Mouse (Mus musculus) spleen, adult 18-20 months (tissue): ENCODE results near the gene Sae1.
"Not testable (repeated sequence)": the region's sequence is repeated elsewhere in the genome, so short reads cannot be mapped to it uniquely, and the experiment has no call there.

ENCODE experiments used
- DNase-seq, 2 experiments: peaks; one replicate each; pipeline ENCODE4 v3.0.0; 2022; ENCODE audit warnings: mixed read lengths in 2 of 2

Sae1 gene

GRCm38 (mm10) chr7:16402449-16402848, 14.8 kb upstream of the Sae1 start:
- DNase-seq = peak in 1 of 2 experiments; percentile 25

GRCm38 (mm10) chr7:16401991-16402431, 14.4 kb upstream of the Sae1 start:
- peak; percentile 53 to 57 for DNase-seq

DNA sequence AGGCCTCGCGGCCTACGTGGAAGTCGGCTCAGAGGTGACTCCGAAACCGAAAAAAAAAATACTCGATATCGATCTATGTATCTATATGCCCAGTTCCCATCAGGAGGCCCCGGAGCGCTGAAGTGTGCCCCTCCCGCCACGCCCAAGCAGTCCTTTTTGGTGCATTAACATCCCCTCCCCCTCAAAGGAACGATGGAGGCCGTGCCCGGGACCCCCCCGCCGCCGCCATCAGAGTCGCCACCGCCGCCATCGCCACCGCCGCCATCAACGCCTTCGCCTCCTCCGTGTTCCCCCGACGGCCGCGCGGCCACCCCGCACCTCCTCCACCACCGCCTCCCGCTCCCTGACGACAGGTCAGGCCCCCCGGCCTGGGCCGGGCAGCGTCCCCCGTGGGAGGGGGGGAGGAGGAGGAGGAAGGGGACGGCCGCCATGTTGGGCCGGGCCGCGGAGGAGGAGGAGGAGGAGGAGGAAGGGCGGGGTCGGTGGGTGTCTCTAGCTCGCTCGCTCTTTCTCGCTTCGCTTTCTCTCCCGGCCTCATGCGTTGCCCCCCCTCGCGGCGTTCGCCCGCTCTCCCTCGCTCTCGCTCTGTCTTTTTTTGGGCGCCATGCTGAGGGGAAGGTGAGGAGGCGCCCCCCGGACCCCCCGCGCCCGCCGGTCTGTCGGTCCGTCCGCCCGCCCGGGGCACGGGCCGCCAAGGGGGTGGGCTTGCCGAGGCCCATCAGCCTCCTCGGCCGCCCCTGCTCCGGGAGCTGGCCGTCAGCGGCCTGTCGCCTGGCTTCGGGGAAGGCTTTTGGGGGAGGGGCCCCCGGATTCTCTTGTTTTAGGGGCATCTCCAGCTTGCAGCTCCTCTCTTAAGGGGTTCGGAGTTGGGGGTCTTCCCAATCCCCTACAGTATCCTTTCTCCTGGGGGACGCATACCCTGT, 13.3 kb upstream of the Sae1 start, which contains the start of gene Zc3h4:
Gene Zc3h4, plus strand, starts transcription at position 222 of the 923 bp plus-strand sequence.
- peak; percentile 90 to 91 for DNase-seq

- peak; percentile 92 to 98 for DNase-seq
Observed at GRCm38 (mm10) chr7:16399820-16400688, 12.4 kb upstream of the Sae1 start.

- peak; percentile 82 to 85 for DNase-seq
Observed at GRCm38 (mm10) chr7:16399098-16399819, 11.7 kb upstream of the Sae1 start.

DNA sequence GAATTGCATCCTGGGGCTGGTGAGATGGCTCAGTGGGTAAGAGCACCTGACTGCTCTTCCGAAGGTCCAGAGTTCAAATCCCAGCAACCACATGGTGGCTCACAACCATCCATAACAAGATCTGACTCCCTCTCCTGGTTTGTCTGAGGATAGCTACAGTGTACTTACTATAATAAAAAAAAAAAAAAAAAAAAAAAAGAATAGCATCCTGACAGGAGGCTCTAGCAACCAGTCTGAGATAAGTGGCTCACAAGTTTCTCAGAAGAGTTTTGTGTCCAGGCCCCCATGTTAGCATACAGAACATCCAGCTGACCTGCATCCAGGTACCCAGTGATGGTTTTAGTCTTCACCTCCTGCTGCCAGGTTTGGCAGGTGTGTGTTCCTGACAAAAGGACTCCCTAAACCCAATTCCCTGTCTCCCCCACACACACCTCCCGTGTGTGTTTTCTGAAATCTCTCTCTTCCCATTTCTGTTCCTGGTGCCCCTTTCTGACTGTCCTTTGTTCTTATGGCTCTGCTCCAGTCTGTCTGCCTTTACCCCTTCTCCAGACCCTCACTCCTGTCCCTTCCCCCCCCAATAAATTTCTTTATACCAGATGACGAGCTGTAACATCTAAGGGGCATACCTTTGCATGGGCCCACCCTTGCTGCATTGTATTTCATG, 10.9 kb upstream of the Sae1 start:
- no peak for DNase-seq

DNA sequence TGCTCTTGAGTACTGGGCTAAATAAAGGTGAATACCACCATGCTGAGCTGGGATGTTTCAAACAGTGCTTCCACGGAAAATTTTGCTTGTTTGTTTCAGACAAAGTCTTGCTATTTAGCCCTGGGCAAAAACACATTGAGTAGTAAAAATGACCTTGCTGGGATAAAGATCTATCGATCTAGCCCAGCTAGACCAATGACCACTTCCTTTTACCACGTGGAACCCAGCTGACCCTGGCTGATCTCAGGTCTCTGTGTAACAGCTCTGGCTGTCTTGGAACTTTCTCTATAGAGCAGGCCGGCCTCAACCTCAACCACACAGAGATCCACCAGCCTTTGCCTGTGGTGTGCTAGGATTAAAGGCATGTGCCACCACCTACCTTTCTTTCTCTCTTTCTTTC, 9.9 kb upstream of the Sae1 start:
- no peak for DNase-seq

GRCm38 (mm10) chr7:16395944-16396343, 8.3 kb upstream of the Sae1 start:
- DNase-seq = peak in 1 of 2 experiments; percentile 36

DNA sequence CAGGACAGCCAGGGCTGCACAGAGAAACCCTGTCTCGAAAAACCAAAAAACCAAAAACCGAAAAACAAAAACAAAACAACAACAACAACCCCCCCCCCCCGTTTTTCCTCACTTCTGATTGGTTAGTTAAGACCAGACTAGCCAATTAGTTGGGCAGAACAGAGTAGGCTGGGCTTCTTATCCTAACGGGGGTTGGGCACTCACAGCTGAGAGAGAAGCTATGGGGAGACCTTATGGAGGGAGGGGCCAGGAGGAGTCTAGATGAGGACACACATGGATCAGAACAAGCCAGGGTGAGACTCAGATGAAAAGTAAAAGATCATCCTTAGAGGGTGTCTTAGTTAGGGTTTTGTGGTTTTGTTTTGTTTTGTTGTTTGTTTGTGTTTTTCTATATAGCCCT, 5.3 kb upstream of the Sae1 start:
- no peak for DNase-seq

GRCm38 (mm10) chr7:16389942-16390341, 2.3 kb upstream of the Sae1 start:
- DNase-seq = not testable (repeated sequence)

DNA sequence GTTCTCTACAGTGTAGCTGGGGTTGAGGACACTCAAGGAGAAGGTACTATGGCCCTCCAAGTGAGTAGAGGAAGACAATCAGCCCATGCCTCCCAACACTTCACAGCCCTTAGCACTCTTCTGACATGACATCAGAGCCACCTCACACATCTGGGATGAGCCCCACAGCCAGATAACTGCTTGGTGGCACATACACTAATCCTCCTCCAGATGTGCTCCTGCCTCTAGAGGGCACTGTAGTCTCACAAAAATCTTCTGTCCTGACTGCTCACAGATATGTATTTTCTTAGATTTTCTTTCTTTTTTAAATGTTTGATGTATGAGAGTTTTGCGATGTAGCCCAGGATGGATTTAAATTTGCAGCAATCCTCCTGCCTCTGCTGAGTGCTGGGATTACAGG, 11.1 kb downstream of the Sae1 start:
- DNase-seq = peak in 1 of 2 experiments; percentile 56

- no peak for DNase-seq
Observed at GRCm38 (mm10) chr7:16374989-16375388, 12.6 kb downstream of the Sae1 start.

DNA sequence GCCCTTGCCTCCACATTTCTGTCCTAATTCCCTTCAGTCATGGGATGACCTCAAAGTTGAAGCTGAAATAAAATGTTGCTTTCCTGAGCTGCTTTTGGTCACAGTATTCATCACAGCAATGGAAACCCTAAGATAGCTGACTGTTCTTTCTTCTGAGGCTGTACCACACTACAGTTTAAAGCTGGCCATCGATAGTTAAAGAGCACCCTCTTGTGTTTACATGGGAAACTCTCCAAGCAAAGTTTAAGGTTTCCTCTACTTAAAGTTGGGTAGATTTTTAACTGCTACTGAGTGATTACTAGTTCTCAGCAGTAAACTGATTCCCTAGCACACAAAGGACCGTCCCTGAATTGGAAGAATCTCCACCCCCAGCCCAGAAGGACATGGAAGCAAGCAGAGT, 13.9 kb downstream of the Sae1 start:
- no peak for DNase-seq

GRCm38 (mm10) chr7:16370596-16370995, 17.0 kb downstream of the Sae1 start:
- DNase-seq = no peak

DNA sequence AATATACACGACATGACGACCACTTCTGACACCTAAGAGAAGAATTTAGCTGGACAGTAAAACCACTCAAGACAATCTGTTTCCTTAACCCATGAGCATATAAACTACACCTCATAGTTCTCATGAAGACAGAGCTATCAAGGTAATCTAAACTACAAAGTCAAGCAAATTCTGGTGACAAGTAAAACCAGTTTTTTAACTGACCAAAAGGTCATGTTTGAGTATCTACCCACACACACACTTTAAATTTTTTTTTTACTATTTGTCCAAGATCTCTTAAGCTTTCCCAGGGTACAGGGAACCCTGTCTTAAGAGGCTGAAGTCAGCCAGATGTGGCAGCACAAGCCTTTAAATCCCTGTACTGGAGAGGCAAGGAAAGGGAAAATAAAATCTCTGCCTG, 18.8 kb downstream of the Sae1 start:
- no peak for DNase-seq

DNA sequence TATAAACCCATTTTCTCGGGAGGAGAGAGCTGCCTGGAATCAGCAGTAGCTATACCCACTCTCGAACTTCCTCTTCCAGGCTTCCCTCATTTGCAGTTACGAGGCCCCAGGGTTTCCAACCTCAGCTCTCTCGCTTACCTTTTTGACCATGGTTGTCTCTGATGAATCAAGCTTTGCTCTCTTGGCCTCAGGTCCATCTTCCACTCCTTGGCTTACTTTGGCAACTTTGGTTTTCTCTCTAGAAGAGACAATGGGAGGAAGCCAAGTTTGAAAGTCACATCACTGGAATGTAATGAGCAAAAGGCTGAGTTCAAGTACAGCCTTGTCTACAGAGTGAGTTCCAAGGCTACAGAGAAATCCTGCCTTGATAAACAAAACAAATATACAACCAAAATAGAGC, 20.9 kb downstream of the Sae1 start:
- no peak for DNase-seq

DNA sequence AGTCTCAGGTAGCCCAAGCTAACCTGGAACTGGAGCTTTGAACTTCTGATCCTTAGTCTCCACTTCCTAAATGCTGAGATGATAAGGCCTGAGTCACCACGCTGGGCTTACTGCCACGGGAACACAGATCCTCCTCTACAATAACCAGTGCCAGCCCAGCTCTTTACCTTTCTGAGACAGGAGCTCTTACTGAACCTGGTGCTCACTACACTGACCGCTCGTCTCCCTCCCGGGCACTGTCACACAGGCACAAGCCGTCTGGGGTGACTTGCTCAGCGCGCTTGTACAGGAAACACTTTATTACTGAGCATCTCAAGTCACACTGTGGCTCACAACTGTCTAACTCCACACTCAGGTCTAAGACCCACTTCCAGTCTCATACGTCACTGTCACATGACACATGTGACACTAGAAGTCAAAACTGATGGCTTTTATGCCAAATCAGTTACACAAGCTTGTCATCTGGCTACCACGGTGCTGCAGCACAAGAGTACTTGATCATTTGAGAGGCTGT, 21.4 kb downstream of the Sae1 start:
- no peak for DNase-seq

GRCm38 (mm10) chr7:16364901-16365500, 22.6 kb downstream of the Sae1 start:
- DNase-seq = no peak

DNA sequence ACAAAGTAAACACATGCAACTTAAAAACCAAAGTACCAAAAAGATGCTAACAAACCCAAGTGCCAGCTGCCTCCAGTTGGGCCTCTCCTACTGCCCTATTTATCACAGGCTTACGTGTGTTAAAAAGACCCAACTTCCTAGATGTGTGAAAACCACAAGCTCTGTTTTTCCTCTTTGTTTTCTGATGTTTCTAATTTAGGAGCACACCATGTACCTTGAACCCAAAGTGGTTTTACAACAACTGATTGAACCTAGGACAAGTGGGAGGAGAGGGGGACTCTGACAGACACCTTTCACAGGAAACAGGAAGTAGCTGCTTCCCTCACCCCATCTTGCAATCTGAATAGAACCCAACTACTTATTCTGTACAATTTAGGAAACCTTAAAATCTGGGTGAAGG, 23.3 kb downstream of the Sae1 start:
- DNase-seq = no peak

DNA sequence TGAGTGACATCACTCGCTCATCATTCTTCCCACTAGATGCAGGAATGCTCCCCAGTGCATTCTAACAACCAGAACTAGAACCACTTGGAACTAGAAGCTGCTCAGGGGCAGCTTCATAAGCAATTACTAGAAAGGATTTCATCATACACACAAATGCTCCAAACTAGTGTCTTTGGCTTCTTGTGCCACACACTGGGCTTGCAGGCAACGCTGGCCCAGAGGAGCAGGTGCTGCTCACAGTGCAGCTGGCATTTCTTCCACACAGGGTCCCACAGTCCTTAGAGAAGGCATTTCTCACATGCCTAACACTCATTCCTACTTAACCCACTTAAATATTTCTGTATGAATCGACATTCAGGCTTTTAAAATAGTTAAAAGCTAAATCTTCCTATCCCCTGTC, 30.0 kb downstream of the Sae1 start:
- DNase-seq = no peak

- DNase-seq = no peak
Observed at GRCm38 (mm10) chr7:16355854-16356594, 31.6 kb downstream of the Sae1 start.
